Mouse (Mus musculus) telencephalon, adult 2 months (tissue): ENCODE results near the gene Odf3l2.

Experiments used
- DNase-seq: peaks from one replicate; pipeline ENCODE4 v3.0.0-alpha.2; 2011; ENCODE audit warnings: low read depth, low spot score

Gene Odf3l2

DNA sequence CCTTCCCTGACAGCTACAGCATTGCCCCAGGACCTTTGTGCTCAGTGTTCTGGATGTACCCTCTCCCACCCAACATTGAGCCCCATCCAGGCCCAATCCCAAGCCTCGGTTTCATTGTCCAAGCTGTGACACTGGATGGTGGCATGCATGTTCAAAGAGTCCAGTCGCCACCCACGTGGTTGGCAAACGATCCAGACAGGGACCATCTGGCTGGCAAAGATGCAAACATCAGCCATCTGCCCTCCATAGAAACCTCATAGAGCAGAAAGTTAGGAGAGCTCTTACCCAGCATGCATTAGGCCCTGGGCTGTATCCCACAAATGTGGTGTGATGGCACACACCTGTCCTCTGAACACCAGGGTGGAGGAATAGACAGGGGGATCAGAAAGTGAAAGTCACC is 14.1 kb downstream of the Odf3l2 start:
- DNase-seq: no peak

GRCm38 (mm10) chr10:79628377-79628776 is 17.2 kb downstream of the Odf3l2 start:
- no peak for DNase-seq

GRCm38 (mm10) chr10:79626156-79626555 is 19.4 kb downstream of the Odf3l2 start:
- no peak for DNase-seq

DNA sequence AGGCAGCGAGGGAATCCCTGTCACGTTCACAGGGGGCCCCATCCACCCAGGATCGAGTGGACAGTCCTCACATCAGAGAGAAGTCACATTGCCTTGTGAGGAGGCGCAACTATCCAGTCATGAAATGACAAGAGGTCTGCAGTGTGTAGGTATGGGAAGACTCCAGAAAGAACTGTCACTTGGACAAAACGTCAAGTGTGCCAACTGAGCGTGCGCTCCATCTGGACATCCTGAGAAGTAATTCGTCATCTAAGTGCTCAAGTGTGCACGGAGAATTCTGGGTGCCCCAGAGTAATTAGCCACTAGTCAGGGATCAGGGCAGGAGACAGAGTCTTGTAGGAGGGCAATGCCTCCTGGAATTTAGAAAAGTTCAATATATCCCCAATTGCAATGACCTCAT is 20.1 kb downstream of the Odf3l2 start:
- no peak for DNase-seq

- DNase-seq: no peak
Observed at GRCm38 (mm10) chr10:79623950-79624349, 21.6 kb downstream of the Odf3l2 start.

DNA sequence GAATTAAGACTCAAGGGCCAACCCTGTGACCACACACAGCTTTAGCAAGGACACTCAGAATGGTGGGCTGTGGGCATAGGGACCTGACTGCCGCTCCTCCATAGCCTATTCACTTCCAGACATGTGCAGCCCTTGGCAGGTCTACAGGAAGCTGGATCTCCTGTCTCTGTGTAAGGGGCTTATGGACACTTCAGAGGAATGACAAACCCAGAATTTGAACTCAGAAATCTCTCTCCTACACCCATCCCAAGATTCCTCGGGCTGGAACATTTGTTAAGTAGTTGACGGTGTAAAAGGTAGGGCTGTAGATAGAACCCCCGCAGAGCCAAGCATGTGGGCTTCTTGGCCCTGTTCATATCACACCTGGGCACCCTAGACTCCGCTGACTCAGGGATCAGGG is 29.2 kb downstream of the Odf3l2 start:
- no peak for DNase-seq

DNA sequence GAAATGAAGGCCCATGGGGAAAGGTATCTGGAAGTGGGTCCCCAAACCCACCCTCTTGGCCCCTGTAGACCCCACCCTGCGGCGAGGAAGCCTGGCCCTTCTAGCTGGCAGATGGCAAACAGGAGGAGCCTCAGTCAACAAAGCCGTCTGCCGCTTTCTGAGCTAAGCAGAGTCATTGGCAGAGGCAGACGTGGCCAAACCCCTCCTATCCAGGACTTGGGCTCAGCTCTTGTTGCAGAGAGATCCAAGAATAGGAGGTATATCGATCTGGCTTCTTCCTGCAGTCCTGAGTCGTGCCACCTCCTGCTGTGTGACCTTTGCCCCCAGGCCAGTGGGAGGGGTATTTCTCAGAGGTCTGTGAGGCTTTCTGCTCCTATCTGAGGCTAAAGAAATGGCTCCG is 29.7 kb downstream of the Odf3l2 start:
- no peak for DNase-seq

GRCm38 (mm10) chr10:79614305-79614643 is 31.3 kb downstream of the Odf3l2 start:
- no peak for DNase-seq

DNA sequence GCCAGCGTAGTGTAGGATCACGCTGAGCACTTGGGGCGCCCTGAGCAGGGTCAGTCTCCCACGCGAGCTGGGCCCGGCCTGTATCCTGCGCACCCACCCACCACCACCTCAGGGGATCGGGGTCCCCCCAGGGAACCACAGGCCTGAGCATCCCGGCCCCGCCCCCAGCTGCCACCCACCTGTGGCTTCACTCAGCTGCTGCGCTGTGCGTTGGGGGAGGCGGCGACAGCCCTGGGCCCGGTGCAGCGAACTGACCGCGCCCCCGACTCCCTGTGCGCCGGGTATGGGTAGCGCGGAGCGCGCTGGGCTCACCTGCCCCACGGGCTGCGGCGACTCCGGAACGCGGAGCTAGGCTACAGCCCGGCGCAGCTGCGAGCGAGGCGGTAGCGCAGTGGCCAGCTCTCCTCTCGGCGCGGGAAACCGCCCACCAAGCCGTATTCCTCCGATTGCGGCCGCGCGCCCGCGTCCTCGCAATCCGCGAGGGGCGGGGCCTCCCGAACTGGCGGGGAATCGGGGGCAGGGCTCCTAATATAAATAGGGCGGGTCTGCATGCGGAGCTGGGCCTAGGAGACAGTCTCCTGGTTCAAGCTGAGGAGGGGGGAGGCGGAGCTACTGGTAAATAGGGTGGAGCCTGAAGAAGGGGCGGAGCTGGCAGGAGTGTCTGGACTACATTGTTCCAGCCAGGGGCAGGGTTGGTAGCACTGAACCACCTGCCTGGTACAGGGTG is 31.8 kb downstream of the Odf3l2 start, which contains the start of gene C2cd4c:
TSS of gene C2cd4c (minus strand) at position 448 of the 727 bp plus-strand sequence.
- peak; percentile 62 for DNase-seq

- no peak for DNase-seq
Observed at GRCm38 (mm10) chr10:79612192-79613135, 33.1 kb downstream of the Odf3l2 start.

GRCm38 (mm10) chr10:79611296-79611695 is 34.2 kb downstream of the Odf3l2 start:
- no peak for DNase-seq

DNA sequence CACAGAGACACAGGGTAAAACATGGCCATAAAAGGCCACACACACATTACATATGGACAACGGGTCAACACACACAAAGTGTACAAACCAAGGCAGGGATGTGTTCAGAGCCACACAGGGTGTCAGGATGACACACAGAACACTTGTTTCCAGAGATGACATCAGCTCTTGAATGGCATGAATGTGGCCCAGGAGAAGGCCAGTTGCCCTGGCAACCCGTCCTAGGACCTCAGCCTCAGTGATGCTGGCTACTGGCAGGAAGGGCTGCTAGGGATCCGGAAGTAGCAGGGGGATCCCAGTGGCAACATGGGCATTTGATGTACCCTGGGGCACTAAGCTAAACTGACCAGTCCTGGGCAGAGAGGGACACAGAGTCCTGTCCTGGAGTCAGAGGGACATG is 36.3 kb downstream of the Odf3l2 start:
- DNase-seq: no peak

- no peak for DNase-seq
Observed at GRCm38 (mm10) chr10:79607892-79608291, 37.6 kb downstream of the Odf3l2 start.

DNA sequence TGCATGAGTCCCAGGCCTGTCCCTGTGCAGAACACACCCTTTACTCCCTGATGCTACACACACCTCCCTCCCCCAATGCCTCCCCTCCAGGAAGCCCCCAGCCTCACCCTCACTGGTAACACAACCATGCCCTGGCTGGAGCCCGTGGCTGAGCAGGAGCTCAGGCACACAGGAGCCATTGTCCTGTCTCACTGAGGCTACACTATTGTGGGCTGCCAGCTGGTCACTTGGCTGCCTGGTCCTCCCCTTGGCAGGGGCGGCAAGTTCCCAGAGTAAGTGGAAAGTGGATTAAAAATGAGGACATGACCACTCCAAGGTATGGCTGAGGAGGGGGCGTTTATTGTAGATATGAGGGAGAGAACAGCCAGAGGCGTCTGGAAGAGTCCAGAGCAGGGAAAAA is 39.0 kb downstream of the Odf3l2 start:
- no peak for DNase-seq

DNA sequence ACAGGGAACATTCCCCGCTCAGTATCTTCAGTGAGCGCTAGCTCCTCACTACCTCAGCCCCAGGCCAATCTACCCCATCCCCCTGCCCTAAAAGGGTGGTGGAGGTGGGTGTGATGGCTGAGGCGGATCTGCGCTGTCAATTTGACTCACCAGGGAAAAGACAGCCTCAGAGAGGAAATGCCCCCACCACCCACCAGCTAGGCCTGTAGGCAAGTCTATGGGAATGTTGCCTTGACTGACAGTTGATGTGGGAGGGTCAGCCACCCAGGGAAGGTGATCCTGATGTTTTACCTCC is 47.7 kb downstream of the Odf3l2 start:
- DNase-seq: no peak

DNA sequence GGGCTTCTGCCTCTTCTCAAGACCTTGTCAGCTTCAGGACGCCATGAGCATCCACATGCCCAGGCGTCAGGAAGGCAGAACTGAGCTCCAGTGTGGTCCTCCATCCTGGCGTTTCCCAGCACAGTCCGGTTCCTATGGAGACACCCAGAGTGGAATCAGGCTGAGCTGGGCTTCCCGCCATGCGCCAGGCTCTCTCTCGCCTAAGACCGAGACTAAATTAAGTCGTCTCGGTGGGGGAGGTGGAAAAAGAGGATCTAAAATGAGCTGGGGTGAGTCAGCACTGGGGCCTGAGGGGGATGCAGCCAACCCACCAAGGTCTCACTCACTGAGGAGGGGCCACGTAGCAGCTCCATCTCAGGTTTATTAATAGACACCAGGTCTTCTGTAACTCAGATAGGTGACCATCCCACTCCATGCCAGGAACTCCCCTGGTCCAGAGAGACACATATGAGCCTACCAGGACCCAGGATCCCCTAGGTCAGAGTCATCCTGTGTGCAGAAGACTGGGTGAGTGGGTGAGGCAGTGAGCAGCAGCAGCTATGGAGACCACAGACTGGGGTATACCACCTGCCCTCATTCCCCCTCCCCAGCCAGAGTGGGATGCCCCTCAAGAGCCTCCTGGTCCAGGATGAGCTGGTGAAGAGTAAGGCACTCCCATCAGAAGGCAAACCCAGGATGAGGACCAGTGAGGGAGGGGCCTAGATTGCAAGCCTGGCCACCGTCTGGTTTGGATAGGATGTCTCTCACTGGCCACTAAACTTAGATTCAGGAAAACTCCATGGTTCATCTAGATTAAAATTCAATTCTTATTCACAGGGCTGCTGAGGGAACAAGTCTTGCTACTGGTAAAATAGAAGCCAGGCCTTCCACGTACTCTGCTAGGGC is 48.2 kb downstream of the Odf3l2 start:
- DNase-seq: peak; percentile 87

- DNase-seq: no peak
Observed at GRCm38 (mm10) chr10:79595590-79595929, 50.0 kb downstream of the Odf3l2 start.

- peak; percentile 58 for DNase-seq
Observed at GRCm38 (mm10) chr10:79594872-79595589, 50.5 kb downstream of the Odf3l2 start.

- DNase-seq: no peak
Observed at GRCm38 (mm10) chr10:79594111-79594510, 51.4 kb downstream of the Odf3l2 start.

- no peak for DNase-seq
Observed at GRCm38 (mm10) chr10:79590702-79591101, 54.8 kb downstream of the Odf3l2 start.
